Mouse (Mus musculus) brown adipose tissue, adult 24 weeks (tissue): ENCODE measurements around the gene Tmem41a. TPM values are rescaled to one million over a fixed set of nuclear protein-coding genes. Genes with fewer than 3 reads are reported as not detected.
"Not testable (repeated sequence)": the region's sequence is repeated elsewhere in the genome, so short reads cannot be mapped to it uniquely, and the experiment has no call there.

Experiments
- H3K27ac ChIP-seq: fragments of 200-500 bp; replicated peaks from 2 replicates; pipeline ENCODE4 v1.5.1; 2012; ENCODE audit warnings: low read depth, mild to moderate bottlenecking, low read length
- H3K4me1 ChIP-seq: fragments of 200-500 bp; 2 replicates; pipeline ENCODE4 v1.6.1; 2012; ENCODE audit warnings: low read length, mixed read lengths; ENCODE audit not compliant: control insufficient read depth, insufficient read depth, insufficient read length
- H3K4me3 ChIP-seq: fragments of 200-500 bp; 2 replicates; pipeline ENCODE4 v1.5.1; 2012; ENCODE audit warnings: low read depth, mild to moderate bottlenecking, low read length, moderate library complexity; ENCODE audit not compliant: insufficient read depth
- polyA plus RNA-seq: library from polyadenylated mRNA; stranded (reverse); fragments of >200 nt; gene quantifications from 2 replicates; pipeline ENCODE4 v1.2.4, GENCODE M21; 2012; ENCODE audit not compliant: missing spikeins, insufficient read depth, insufficient read length

Tmem41a gene
- polyA plus RNA-seq, result 16.1 and 20.4 TPM in 2 replicates

DNA sequence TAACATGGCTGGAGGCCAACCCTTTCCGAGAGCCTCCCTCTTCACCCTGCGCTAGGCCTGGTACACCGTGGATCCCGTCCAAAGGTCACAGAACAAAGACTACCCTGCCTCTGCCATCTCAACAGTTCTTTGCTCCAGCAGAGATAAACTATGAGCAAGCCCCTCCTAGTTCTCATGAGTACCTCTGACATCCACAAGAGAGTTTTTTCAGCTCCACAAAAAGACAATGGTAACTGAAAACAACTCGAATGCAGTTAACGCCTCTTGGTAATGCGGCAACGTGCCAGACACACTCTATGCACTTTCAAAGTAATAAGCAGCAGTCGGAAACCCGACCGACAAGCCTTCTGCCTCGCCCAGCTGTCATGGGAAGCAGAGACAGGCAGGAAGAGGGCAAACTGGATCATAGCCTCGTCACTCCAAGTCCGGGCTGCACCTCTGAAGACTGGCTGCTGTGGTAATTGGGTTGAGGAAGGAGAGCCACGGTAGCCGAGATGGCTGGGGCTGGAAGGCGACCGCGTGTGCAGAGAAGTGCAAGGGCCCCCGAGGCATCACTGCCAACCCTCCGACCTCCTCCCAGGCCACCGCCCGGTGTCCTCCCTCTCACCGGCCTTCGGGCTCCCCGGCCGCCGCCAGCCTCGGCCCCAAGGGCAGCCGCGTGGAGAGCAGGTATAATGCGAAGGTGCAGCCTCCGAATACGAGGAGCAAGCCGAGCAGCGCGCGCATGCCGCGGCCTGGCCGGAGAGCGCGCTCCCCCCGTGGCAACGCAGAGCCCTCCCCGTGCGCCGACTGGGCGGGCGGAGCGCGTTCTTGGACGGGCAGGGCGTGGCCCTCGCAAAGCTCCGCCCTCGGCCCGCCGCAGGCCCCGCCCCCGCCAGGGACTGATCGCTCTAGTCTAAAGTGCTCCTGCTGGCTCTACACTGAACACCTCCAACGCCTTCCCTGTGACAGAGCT, at the start of gene Tmem41a:
Gene Tmem41a (minus strand): TSS at position 792 of the 955 bp plus-strand sequence.
- 0 out of 2 replicates have a peak within 1 kb of the TSS, but pooled peaks have one; percentile 10 for H3K27ac ChIP-seq

DNA sequence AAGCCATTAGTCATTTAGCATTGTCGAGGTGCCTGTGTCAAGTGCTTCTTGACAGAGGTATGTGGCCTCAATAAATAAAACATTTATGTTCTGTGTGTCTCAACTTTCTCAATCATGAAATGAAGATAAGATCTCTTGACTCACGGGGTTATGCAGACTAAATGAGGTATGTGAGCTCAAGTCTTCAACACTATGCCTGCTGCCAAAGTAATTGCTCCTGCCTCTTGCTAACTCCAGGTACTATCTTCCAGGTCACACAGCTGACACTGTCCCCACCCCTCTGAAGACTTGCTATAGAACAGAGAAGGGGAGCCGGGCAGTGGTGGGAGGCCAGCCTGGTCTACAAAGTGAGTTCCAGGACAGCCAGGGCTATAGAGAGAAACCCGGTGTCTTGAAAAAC, 49.0 kb upstream of the Tmem41a start:
- H3K4me3 ChIP-seq, result no peak overlapping the region
- no peak overlapping the region for H3K27ac ChIP-seq
- H3K4me1 ChIP-seq, result no peaks in the 10 kb centered on the region

More for the DNA sequence above, at the start of gene Tmem41a:
- peaks cover 3% of the 10 kb centered on the region; the same call in 1 of the 2 replicates for H3K4me1 ChIP-seq
- peak within 1 kb of the TSS; percentile 81 for H3K4me3 ChIP-seq

DNA sequence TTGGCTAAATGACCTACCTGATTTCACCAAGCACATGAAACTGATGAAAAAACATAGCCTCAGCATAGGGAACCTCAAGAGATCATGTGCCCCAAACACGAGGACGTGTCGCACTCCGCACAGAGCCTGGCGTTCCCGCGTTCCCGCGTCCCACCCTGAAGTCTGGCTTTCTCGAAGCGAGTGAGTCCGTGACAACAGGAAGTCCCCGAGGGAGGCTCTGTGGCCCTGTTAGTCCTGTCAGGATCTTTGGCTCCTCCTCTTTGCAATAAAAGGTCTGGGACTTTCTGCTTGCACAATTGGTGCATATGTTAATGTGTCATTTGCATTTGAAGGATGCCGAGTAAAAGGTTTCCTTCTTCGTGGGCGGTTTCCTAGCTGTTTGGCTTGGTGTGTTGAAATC, 48.0 kb upstream of the Tmem41a start, which contains the start of gene Liph:
Gene Liph (minus strand): TSS at position 360 of the 400 bp plus-strand sequence.
- H3K4me3 ChIP-seq, result peak within 1 kb of the TSS; percentile 27
- H3K27ac ChIP-seq, result no peak within 1 kb of the TSS
- H3K4me1 ChIP-seq, result no peaks in the 10 kb centered on the region

DNA sequence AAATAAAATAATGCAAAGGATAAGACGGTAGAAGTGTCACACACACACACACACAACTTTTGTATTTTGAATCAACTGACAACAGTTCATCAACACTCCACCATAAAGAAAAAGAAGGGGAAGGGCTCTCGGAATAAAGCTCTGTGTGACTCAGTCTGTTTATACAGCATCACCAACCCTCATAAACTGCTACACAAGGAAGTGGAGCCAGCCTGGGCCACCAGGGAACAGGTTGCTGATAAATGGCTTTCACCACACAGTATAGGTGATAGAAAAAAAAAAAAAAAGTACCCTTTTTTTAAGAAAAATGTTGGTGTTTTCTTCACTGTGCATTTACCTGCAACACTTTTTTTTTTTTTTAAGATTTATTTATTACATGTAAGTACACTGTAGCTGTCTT, 44.4 kb upstream of the Tmem41a start:
- no peaks in the 10 kb centered on the region for H3K4me1 ChIP-seq
- H3K27ac ChIP-seq, result no peak overlapping the region
- no peak overlapping the region for H3K4me3 ChIP-seq

DNA sequence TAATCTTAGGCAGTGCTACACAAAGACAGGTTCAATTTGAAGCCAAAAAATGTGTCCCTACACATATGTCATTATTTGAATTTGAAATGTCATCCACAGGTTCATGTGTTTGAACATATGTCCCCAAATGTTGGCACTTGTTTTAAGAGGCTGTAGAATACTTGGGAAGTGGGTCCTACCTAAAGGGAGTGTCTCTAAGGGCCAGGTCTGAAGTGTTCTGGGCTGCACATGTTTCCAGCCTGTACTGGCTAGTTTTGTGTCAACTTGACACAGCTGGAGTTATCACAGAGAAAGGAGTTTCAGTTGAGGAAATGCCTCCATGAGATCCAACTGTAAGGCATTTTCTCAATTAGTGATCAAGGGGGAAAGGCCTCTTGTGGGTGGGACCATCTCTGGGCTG, 43.5 kb upstream of the Tmem41a start:
- H3K4me1 ChIP-seq, H3K27ac ChIP-seq, H3K4me3 ChIP-seq: not testable (repeated sequence)

DNA sequence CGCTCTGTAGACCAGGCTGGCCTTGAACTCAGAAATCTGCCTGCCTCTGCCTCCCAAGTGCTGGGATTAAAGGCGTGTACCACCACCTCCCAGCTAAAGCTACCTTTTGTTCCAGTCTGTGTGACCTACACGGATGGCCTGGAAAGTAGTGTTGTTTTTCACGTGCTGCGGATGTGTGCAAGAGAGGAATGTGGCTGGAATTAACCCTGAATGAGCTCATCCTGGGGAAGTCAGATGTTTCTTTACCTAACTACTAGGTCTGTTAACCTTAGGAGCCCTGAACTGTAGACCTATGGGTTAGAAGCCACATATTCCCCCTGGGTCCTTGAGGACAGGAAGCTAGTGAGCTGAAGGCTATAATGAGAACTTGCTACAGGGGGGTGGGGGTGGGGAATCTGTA, 40.6 kb upstream of the Tmem41a start:
- Histone ChIP-seq H3K4me3 (no peak overlapping the region), H3K4me1 (no peaks in the 10 kb centered on the region), H3K27ac (no peak overlapping the region)

DNA sequence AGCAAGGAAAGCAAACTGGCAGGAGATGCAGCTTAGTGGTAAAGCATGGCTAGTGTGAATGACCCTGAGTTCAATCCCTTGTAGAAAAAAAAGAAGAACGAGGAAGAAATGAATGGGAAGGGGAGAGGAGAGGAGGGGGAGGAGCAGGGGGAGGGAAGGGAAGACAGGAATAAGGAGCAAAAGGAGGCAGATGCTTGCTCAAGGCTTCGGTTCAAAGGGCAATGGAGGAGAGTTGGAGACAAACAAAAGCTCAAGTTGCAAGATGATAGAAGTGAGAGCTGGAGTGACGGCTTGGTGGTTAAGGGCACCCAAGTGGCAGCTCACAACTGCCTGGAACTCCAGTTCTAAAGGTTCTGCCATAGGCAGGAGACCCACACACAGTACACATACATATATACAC, 38.8 kb upstream of the Tmem41a start:
- H3K4me1 ChIP-seq, result no peaks in the 10 kb centered on the region
- H3K27ac ChIP-seq, result no peak overlapping the region

DNA sequence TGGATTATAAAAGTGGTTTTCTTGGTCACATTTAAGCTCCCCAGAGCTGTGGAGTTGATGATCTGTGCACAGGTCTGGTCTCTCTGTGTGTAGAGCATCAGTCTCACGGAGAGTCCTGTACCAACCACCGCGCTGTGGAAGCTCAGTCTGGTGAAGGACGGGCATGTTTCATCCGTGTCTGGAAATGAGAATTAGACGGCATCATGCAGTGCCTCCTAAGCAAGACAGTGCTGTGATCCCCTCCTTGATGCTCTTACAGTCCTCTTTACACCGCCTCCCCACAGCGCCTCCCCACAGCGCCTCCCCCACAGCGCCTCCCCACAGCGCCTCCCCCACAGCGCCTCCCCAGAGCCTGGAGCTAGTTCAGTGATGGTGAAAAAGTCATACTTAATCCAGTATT, 36.7 kb upstream of the Tmem41a start:
- no peaks in the 10 kb centered on the region for H3K4me1 ChIP-seq
- no peak overlapping the region for H3K4me3 ChIP-seq
- no peak overlapping the region for H3K27ac ChIP-seq

More for the DNA sequence above, 38.8 kb upstream of the Tmem41a start:
- H3K4me3 ChIP-seq, result no peak overlapping the region

DNA sequence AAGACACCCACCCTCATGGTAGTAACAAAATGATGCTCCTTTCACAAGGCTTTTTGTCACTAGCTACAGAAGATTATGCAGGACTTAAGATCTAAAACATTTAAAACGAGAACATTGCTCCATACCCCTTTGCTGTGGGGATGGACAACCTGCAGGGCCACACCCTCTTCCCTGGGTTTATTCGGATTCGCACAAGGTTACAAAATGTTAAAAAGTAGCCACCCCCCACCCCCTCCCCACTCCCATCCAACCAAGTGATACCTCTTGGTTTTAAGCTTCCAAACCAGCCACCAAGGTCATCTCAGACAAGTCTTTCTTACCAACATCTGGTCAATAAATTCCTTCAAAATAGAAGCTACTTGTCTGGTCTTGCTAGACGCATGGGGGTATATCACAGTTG, 36.2 kb upstream of the Tmem41a start:
- H3K4me3 ChIP-seq, result no peak overlapping the region
- no peak overlapping the region for H3K27ac ChIP-seq
- no peaks in the 10 kb centered on the region for H3K4me1 ChIP-seq

DNA sequence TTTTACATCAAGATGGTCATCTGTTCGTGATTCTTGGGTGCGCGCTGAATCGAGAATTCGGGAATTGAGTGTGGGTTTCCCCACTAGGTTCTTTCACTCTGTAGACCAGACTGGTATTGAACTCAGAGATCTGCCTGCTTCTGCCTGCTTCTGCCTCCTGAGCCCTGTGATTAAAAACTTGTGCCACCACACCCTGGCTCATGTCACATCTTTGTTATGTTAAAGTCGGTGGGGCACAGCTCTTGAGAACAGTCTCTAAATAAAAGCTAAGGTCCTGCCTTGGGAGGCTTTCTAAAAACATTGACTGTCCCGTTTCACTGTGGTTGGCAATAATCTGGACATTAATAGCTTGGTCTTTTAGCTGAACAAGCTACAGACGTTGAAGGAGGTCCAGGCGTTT, 35.8 kb upstream of the Tmem41a start:
- no peak overlapping the region for H3K4me3 ChIP-seq
- H3K27ac ChIP-seq, result no peak overlapping the region
- H3K4me1 ChIP-seq, result no peaks in the 10 kb centered on the region

DNA sequence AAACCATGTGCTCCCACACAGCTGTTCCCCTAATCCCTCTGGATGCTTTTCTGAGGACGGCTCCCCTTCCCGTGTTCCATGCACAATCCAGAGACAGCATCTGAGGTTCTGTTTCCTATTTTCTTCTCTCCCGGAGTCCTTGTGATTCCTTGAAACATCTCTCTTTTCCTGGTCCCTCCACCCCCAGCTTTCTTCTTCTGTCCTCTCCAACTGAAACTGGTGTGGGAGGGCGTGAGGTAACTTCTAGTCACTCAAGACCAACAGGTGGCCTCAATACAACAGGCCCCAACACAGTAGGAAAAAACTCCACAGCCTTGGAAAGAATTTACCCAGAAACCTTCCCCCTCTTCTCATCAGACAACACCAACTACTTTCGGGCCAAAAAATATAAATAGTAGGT, 30.0 kb upstream of the Tmem41a start:
- no peak overlapping the region for H3K27ac ChIP-seq
- no peak overlapping the region for H3K4me3 ChIP-seq
- H3K4me1 ChIP-seq, result no peaks in the 10 kb centered on the region

DNA sequence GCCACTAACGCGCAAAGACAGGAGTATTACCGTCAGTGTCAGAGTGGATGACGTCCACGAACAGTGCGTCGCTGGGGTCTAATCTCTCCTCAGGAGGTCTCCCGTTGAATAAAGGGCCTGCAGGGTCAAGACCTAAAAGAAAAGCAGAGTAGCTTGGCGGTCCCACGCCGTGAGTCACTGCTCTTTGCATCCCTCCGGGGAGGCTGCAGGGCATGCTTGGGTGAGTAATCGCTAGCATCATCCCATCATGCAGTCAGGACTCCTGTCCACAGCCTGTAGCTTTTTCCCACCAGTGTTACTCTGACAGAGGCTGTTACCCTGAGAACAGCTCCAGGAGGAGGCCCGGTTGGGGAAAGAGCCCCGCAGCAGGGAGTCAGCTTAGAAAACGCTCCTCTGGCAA, 28.9 kb upstream of the Tmem41a start:
- H3K27ac ChIP-seq, result no peak overlapping the region
- no peaks in the 10 kb centered on the region for H3K4me1 ChIP-seq
- no peak overlapping the region for H3K4me3 ChIP-seq

DNA sequence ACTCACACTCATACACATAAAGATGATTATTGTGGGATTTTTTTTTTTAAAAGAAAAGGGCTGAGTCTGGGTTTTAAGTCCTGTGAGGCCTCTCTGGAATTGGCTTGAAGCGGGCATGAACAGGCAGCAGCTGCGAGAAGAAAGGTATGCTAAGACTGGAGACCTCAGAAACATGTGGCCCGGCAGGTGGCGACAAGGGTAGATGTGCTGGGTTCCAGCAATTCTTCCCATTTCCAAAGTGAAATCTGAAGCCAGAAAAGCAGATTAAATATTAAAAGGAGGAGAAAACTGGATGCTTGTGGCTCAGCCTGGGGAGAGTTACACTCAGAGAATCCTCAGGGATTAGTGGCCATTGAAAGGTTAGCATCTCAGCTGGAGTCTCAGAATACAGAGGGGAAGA, 24.1 kb upstream of the Tmem41a start:
- Histone ChIP-seq H3K4me1 (no peaks in the 10 kb centered on the region), H3K27ac (no peak overlapping the region), H3K4me3 (no peak overlapping the region)

DNA sequence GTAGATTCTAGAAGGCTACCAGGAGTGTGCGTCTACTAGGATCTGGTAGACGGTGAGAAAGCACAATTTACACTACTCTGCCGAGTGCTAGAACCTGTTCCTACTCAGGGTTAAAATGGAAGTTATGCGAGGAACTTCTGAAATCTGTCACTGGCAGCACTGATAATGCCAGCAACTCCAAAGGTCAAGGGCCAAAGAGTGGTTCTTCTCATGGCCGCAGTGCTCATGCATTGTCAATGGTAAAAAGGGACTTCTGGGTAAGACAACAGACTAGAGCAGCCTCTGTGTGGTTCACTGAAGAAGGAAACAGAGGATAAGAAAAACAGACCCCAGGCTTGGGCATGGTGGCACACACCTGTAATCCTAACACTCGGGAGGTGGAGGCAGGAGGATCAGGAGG, 23.2 kb upstream of the Tmem41a start:
- no peaks in the 10 kb centered on the region for H3K4me1 ChIP-seq
- no peak overlapping the region for H3K27ac ChIP-seq
- H3K4me3 ChIP-seq, result no peak overlapping the region

DNA sequence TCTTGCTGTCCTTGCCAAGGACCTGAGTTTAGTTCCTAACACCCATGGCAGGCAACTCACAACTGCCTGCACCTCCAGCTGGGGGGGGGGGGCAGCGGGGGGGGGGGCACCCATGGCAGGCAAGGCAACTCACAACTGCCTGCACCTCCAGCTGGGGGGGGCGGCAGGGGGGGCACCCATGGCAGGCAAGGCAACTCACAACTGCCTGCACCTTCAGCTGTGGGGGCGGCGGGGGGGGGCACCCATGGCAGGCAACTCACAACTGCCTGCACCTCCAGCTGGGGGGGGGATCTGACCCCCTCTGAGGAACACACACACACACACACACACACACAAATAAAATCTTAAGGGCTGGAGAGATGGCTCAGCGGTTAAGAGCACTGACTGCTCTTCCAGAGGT, 22.5 kb upstream of the Tmem41a start:
- H3K27ac ChIP-seq, result no peak overlapping the region
- H3K4me3 ChIP-seq, result no peak overlapping the region
- no peaks in the 10 kb centered on the region for H3K4me1 ChIP-seq

DNA sequence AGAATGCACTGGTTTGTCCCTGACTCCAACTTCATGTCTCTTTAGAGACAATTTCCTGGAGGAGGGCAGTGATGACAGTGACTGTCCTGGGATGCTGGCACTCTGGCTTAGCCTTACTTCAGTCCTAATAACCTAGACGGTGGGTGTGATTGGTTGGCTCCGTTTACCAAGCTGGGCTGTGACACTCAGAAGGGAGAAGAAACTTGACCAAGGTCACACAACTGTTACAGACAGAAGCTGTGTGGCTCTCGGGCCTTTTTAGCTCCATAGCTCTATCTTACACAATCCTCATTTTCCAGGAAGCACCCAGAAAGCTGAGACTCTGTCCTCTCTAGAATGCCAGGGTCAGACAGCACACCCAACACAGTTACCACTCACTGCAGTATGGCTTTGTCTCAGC, 18.2 kb upstream of the Tmem41a start:
- Histone ChIP-seq H3K4me1 (no peaks in the 10 kb centered on the region), H3K4me3 (no peak overlapping the region), H3K27ac (no peak overlapping the region)
